Mouse (Mus musculus) cerebellum, adult 2 months (tissue): ENCODE results near the gene Apobec4.

Experiments
- CTCF ChIP-seq: fragments of 200-500 bp; IDR thresholded peaks from 2 replicates; pipeline ENCODE4 v1.5.1; 2011; ENCODE audit warnings: low read depth, mild to moderate bottlenecking, control low read depth, low read length, moderate library complexity, borderline replicate concordance; ENCODE audit not compliant: insufficient read depth
- POLR2A ChIP-seq: fragments of 200-500 bp; IDR thresholded peaks from 2 replicates; pipeline ENCODE4 v1.6.1; 2011; ENCODE audit warnings: low read length, control low read depth, borderline replicate concordance; ENCODE audit not compliant: insufficient read depth

DNA sequence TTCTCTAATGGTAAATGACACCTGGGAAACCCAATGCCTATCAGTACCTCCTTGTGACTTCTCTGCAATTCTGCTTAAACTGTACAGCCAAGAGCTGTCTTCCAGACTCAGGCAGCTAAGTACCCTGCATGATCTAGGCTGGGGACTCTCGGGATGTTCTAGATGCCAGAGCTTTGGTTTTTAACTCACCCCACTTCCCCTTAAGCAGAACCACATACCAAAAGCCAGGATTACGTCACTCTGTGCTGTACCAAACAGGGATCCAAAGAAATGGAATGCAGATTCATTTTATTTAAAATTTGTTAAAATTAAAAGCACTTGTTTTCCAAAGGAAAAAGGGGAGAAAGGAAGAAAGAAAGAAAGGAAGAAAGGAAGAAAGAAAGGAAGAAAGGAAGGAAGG, 11.4 kb downstream of the Apobec4 start:
- TF ChIP-seq POLR2A (no peak), CTCF (no peak)
